Mouse (Mus musculus) bone marrow macrophage, adult 2 months (primary cell): Measurements from ENCODE around the gene Sema3c. TPM values are rescaled to one million over a fixed set of nuclear protein-coding genes. Genes with fewer than 3 reads are reported as not detected.

Experiments
- H3K27ac ChIP-seq: 2 replicates; pipeline ENCODE4 v1.5.1; 2012; ENCODE audit warnings: low read depth, low read length; ENCODE audit not compliant: insufficient read depth
- H3K4me1 ChIP-seq: 2 replicates; pipeline ENCODE4 v1.6.1; 2012; ENCODE audit warnings: low read length; ENCODE audit not compliant: control insufficient read depth, insufficient read depth
- H3K4me3 ChIP-seq: 2 replicates; pipeline ENCODE4 v1.5.1; 2012; ENCODE audit warnings: mild to moderate bottlenecking, low read length, moderate library complexity; ENCODE audit not compliant: insufficient read depth
- CTCF ChIP-seq: IDR thresholded peaks from 2 replicates; pipeline ENCODE4 v1.5.1; 2012; ENCODE audit warnings: low read depth, mild to moderate bottlenecking, low read length, moderate library complexity
- POLR2A ChIP-seq: IDR thresholded peaks from 2 replicates; pipeline ENCODE4 v1.6.1; 2012; ENCODE audit warnings: mild to moderate bottlenecking, low read depth, low read length, borderline replicate concordance
- polyA plus RNA-seq: library from polyadenylated mRNA; stranded (reverse); fragments of >200 nt; gene quantifications from 2 replicates; pipeline ENCODE4 v1.2.4, GENCODE M21; 2012; ENCODE audit not compliant: missing spikeins, insufficient read depth, insufficient read length

Gene Sema3c
- polyA plus RNA-seq, 1 experiment: 0.78 TPM

GRCm38 (mm10) chr5:17576069-17576468, 2.0 kb downstream of the Sema3c start:
- Histone ChIP-seq H3K4me1 (no peaks in the 10 kb centered on the region), H3K4me3 (no peak overlapping the region), H3K27ac (no peak overlapping the region)
- TF ChIP-seq CTCF: no peak
- no peak for TF ChIP-seq POLR2A

GRCm38 (mm10) chr5:17582047-17582515, 8.0 kb downstream of the Sema3c start:
- Histone ChIP-seq H3K27ac (no peak overlapping the region), H3K4me1 (no peaks in the 10 kb centered on the region), H3K4me3 (no peak overlapping the region)
- TF ChIP-seq POLR2A: no peak
- no peak for TF ChIP-seq CTCF

GRCm38 (mm10) chr5:17584299-17584945, 10.3 kb downstream of the Sema3c start:
- no peak for TF ChIP-seq CTCF
- TF ChIP-seq POLR2A: no peak
- Histone ChIP-seq H3K27ac (no peak overlapping the region), H3K4me1 (no peaks in the 10 kb centered on the region), H3K4me3 (no peak overlapping the region)

GRCm38 (mm10) chr5:17586518-17587210, 12.6 kb downstream of the Sema3c start:
- Histone ChIP-seq H3K27ac (no peak overlapping the region), H3K4me3 (no peak overlapping the region), H3K4me1 (no peaks in the 10 kb centered on the region)
- no peak for TF ChIP-seq POLR2A
- no peak for TF ChIP-seq CTCF

- no peak for TF ChIP-seq CTCF
- TF ChIP-seq POLR2A: no peak
- no peak overlapping the region for H3K27ac ChIP-seq
- no peaks in the 10 kb centered on the region for H3K4me1 ChIP-seq
- H3K4me3 ChIP-seq: no peak overlapping the region
Measured at GRCm38 (mm10) chr5:17591908-17592307, 17.8 kb downstream of the Sema3c start.

- Histone ChIP-seq H3K27ac (no peak overlapping the region), H3K4me1 (no peaks in the 10 kb centered on the region), H3K4me3 (no peak overlapping the region)
- TF ChIP-seq CTCF (no peak), POLR2A (no peak)
Measured at GRCm38 (mm10) chr5:17601700-17602099, 27.6 kb downstream of the Sema3c start.

GRCm38 (mm10) chr5:17620619-17621018, 46.5 kb downstream of the Sema3c start:
- no peak for TF ChIP-seq POLR2A
- no peak for TF ChIP-seq CTCF
- H3K4me3 ChIP-seq: no peak overlapping the region
- H3K4me1 ChIP-seq: no peaks in the 10 kb centered on the region
- no peak overlapping the region for H3K27ac ChIP-seq

GRCm38 (mm10) chr5:17622564-17622963, 48.5 kb downstream of the Sema3c start:
- TF ChIP-seq POLR2A: no peak
- no peak for TF ChIP-seq CTCF
- no peak overlapping the region for H3K27ac ChIP-seq
- no peaks in the 10 kb centered on the region for H3K4me1 ChIP-seq
- H3K4me3 ChIP-seq: no peak overlapping the region

GRCm38 (mm10) chr5:17628606-17629005, 54.5 kb downstream of the Sema3c start:
- H3K4me1 ChIP-seq: no peaks in the 10 kb centered on the region
- TF ChIP-seq CTCF: no peak
- TF ChIP-seq POLR2A: no peak

GRCm38 (mm10) chr5:17629599-17629998, 55.5 kb downstream of the Sema3c start:
- no peak for TF ChIP-seq CTCF
- no peak for TF ChIP-seq POLR2A
- no peak overlapping the region for H3K27ac ChIP-seq
- H3K4me3 ChIP-seq: no peak overlapping the region
- H3K4me1 ChIP-seq: no peaks in the 10 kb centered on the region

More at GRCm38 (mm10) chr5:17628606-17629005, 54.5 kb downstream of the Sema3c start:
- no peak overlapping the region for H3K4me3 ChIP-seq
- H3K27ac ChIP-seq: no peak overlapping the region

GRCm38 (mm10) chr5:17639519-17639918, 65.4 kb downstream of the Sema3c start:
- no peak for TF ChIP-seq CTCF
- no peak for TF ChIP-seq POLR2A
- Histone ChIP-seq H3K4me1 (no peaks in the 10 kb centered on the region), H3K4me3 (no peak overlapping the region), H3K27ac (no peak overlapping the region)
